Mouse (Mus musculus) cerebellum, adult 2 months (tissue): ENCODE measurements at regions not wholly inside any gene's neighbourhood (a gene's known extent, or its start where the extent isn't known, plus 50 kb on each side); places are given as distances from the start of the nearest gene placed in this dataset.
"Not testable (repeated sequence)": the region's sequence is repeated elsewhere in the genome, so short reads cannot be mapped to it uniquely, and the experiment has no call there.

ENCODE experiments used
- DNase-seq, 2 experiments: peaks; one replicate each; pipeline ENCODE4 v3.0.0; 2021
- H3K27ac ChIP-seq: fragments of 200-500 bp; 2 replicates; pipeline ENCODE4 v1.5.1; 2012; ENCODE audit warnings: low read length, control low read depth, inconsistent platforms; ENCODE audit not compliant: insufficient read depth
- H3K27me3 ChIP-seq: fragments of 200-500 bp; 2 replicates; pipeline ENCODE4 v1.6.1; 2012; ENCODE audit warnings: inconsistent platforms, mild to moderate bottlenecking, low read length, moderate library complexity; ENCODE audit not compliant: control insufficient read depth, insufficient read depth
- H3K4me1 ChIP-seq: fragments of 200-500 bp; 2 replicates; pipeline ENCODE4 v1.6.1; 2011; ENCODE audit warnings: low read length; ENCODE audit not compliant: control insufficient read depth, insufficient read depth
- H3K4me3 ChIP-seq: fragments of 200-500 bp; replicated peaks from 2 replicates; pipeline ENCODE3; 2011; ENCODE audit warnings: mild to moderate bottlenecking, low read depth, low read length, control low read depth; ENCODE audit not compliant: insufficient read depth
- CTCF ChIP-seq: fragments of 200-500 bp; IDR thresholded peaks from 2 replicates; pipeline ENCODE4 v1.5.1; 2011; ENCODE audit warnings: low read depth, mild to moderate bottlenecking, control low read depth, low read length, moderate library complexity, borderline replicate concordance; ENCODE audit not compliant: insufficient read depth
- POLR2A ChIP-seq: fragments of 200-500 bp; IDR thresholded peaks from 2 replicates; pipeline ENCODE4 v1.6.1; 2011; ENCODE audit warnings: low read length, control low read depth, borderline replicate concordance; ENCODE audit not compliant: insufficient read depth
- WGBS: fragments of 180-500 bp; shearing (Covaris S2); methylation state at CpG from one replicate; pipeline ENCODE4 v1.1.7; 2018; 5-methylcytosine and 5-hydroxymethylcytosine counted together

GRCm38 (mm10) chr13:5553461-5553860 lies 307.8 kb upstream of the Klf6 start:
- TF ChIP-seq POLR2A (no peak), CTCF (no peak)
- no peak for DNase-seq
- H3K27ac ChIP-seq = no peak overlapping the region
- no peak overlapping the region for H3K4me3 ChIP-seq
- no peaks in the 10 kb centered on the region for H3K4me1 ChIP-seq
- H3K27me3 ChIP-seq = no peaks in the 10 kb centered on the region

- no peak for DNase-seq
- TF ChIP-seq POLR2A (no peak), CTCF (no peak)
- no peaks in the 10 kb centered on the region for H3K27me3 ChIP-seq
These were observed 303.2 kb upstream of the Klf6 start for GRCm38 (mm10) chr13:5558095-5558494.

GRCm38 (mm10) chr13:5566479-5566878 lies 294.8 kb upstream of the Klf6 start:
- no peaks in the 10 kb centered on the region for H3K27me3 ChIP-seq
- H3K4me1 ChIP-seq = no peaks in the 10 kb centered on the region
- WGBS = 73% methylated on average over 2 of the region's 2 CpGs
- TF ChIP-seq POLR2A (no peak), CTCF (no peak)
- no peak overlapping the region for H3K4me3 ChIP-seq
- DNase-seq = no peak
- H3K27ac ChIP-seq = no peak overlapping the region

More at GRCm38 (mm10) chr13:5558095-5558494, 303.2 kb upstream of the Klf6 start:
- Histone ChIP-seq H3K4me3 (no peak overlapping the region), H3K4me1 (no peaks in the 10 kb centered on the region), H3K27ac (no peak overlapping the region)

GRCm38 (mm10) chr13:5566896-5567295 lies 294.4 kb upstream of the Klf6 start:
- H3K27me3 ChIP-seq = no peaks in the 10 kb centered on the region
- no peak for DNase-seq
- no peaks in the 10 kb centered on the region for H3K4me1 ChIP-seq
- WGBS = 90% methylated on average over 2 of the region's 2 CpGs
- no peak overlapping the region for H3K4me3 ChIP-seq
- no peak overlapping the region for H3K27ac ChIP-seq
- TF ChIP-seq POLR2A (no peak), CTCF (no peak)

GRCm38 (mm10) chr13:5569579-5569978 lies 291.7 kb upstream of the Klf6 start:
- no peaks in the 10 kb centered on the region for H3K27me3 ChIP-seq
- no peak overlapping the region for H3K27ac ChIP-seq
- H3K4me3 ChIP-seq = no peak overlapping the region
- no peaks in the 10 kb centered on the region for H3K4me1 ChIP-seq
- 72% methylated on average over 1 of the region's 1 CpGs for WGBS
- TF ChIP-seq CTCF (no peak), POLR2A (no peak)
- no peak for DNase-seq

GRCm38 (mm10) chr13:5570386-5570785 lies 290.9 kb upstream of the Klf6 start:
- H3K27me3 ChIP-seq = no peaks in the 10 kb centered on the region
- H3K4me1 ChIP-seq = no peaks in the 10 kb centered on the region
- no peak overlapping the region for H3K27ac ChIP-seq
- no peak for DNase-seq
- H3K4me3 ChIP-seq = no peak overlapping the region
- WGBS = 86% methylated on average over 2 of the region's 2 CpGs
- no peak for TF ChIP-seq CTCF
- TF ChIP-seq POLR2A = no peak

- Histone ChIP-seq H3K27me3 (no peaks in the 10 kb centered on the region), H3K27ac (no peak overlapping the region), H3K4me1 (no peaks in the 10 kb centered on the region), H3K4me3 (no peak overlapping the region)
- WGBS = 82% methylated on average over 5 of the region's 5 CpGs
- no peak for TF ChIP-seq CTCF
- TF ChIP-seq POLR2A = no peak
- DNase-seq = no peak
These were observed 284.7 kb upstream of the Klf6 start for GRCm38 (mm10) chr13:5576568-5576967.

- not testable (repeated sequence) for H3K4me1 ChIP-seq, DNase-seq, H3K27ac ChIP-seq, H3K4me3 ChIP-seq, H3K27me3 ChIP-seq
- 81% methylated on average over 7 of the region's 7 CpGs for WGBS
These were observed 277.6 kb upstream of the Klf6 start for GRCm38 (mm10) chr13:5583681-5584080.

GRCm38 (mm10) chr13:5587196-5587595 lies 274.1 kb upstream of the Klf6 start:
- H3K4me1 ChIP-seq = no peaks in the 10 kb centered on the region
- H3K27ac ChIP-seq = no peak overlapping the region
- DNase-seq = no peak
- TF ChIP-seq CTCF (no peak), POLR2A (no peak)
- no peaks in the 10 kb centered on the region for H3K27me3 ChIP-seq
- H3K4me3 ChIP-seq = no peak overlapping the region
